Mouse (Mus musculus) thymus, adult 2 months (tissue): ENCODE data around the gene Fbn1. TPM values are rescaled to one million over a fixed set of nuclear protein-coding genes. Genes with fewer than 3 reads are reported as not detected.

Experiments used
- DNase-seq: peaks from one replicate; pipeline ENCODE4 v3.0.0; 2021
- H3K27ac ChIP-seq: fragments of 200-500 bp; 2 replicates; pipeline ENCODE4 v1.5.1; 2012; ENCODE audit warnings: low read length, control low read depth; ENCODE audit not compliant: control insufficient read depth, insufficient read depth
- H3K27me3 ChIP-seq: fragments of 200-500 bp; 2 replicates; pipeline ENCODE4 v1.6.1; 2012; ENCODE audit warnings: mild to moderate bottlenecking, low read length, moderate library complexity, mixed read lengths; ENCODE audit not compliant: control insufficient read depth, insufficient read depth
- H3K36me3 ChIP-seq: fragments of 200-500 bp; 2 replicates; pipeline ENCODE4 v1.6.1; 2012; ENCODE audit warnings: mild to moderate bottlenecking, low read length, moderate library complexity; ENCODE audit not compliant: control insufficient read depth, insufficient read depth
- H3K4me1 ChIP-seq: fragments of 200-500 bp; replicated peaks from 2 replicates; pipeline ENCODE4 v1.6.1; 2012; ENCODE audit warnings: low read length; ENCODE audit not compliant: control insufficient read depth, insufficient read depth
- H3K4me3 ChIP-seq: fragments of 200-500 bp; 2 replicates; pipeline ENCODE4 v1.5.1; 2012; ENCODE audit warnings: mild to moderate bottlenecking, low read length, control low read depth, moderate library complexity; ENCODE audit not compliant: control insufficient read depth, insufficient read depth
- CTCF ChIP-seq: fragments of 200-500 bp; IDR thresholded peaks from 2 replicates; pipeline ENCODE4 v1.5.1; 2012; ENCODE audit warnings: mild to moderate bottlenecking, control low read depth, low read length, moderate library complexity, borderline replicate concordance; ENCODE audit not compliant: control insufficient read depth, poor library complexity, insufficient read depth; ENCODE audit errors: extremely low read depth
- POLR2A ChIP-seq: fragments of 200-500 bp; IDR thresholded peaks from 2 replicates; pipeline ENCODE4 v1.6.1; 2012; ENCODE audit warnings: mild to moderate bottlenecking, low read length, control low read depth, moderate library complexity; ENCODE audit not compliant: control insufficient read depth, poor library complexity, insufficient read depth; ENCODE audit errors: extremely low read depth
- WGBS: fragments of 180-500 bp; shearing (Covaris S2); methylation state at CpG from one replicate; pipeline ENCODE4 v1.1.7; 2018; 5-methylcytosine and 5-hydroxymethylcytosine counted together
- polyA plus RNA-seq: library from polyadenylated mRNA; depleted of rRNA; stranded (reverse); fragments of >200 nt; gene quantifications from 2 replicates; pipeline ENCODE4 v1.2.3, GENCODE M21; 2012

Fbn1 gene
- polyA plus RNA-seq, 1 experiment = 4.5 TPM

GRCm38 (mm10) chr2:125471721-125472120 is 36.1 kb downstream of the Fbn1 start:
- H3K27ac ChIP-seq = no peak overlapping the region
- H3K36me3 ChIP-seq = no peaks in the 10 kb centered on the region
- no peak overlapping the region for H3K4me3 ChIP-seq
- DNase-seq = no peak
- no peaks in the 10 kb centered on the region for H3K4me1 ChIP-seq
- TF ChIP-seq POLR2A = no peak
- TF ChIP-seq CTCF = no peak
- 96% methylated on average over 4 of the region's 4 CpGs for WGBS
- H3K27me3 ChIP-seq = no peaks in the 10 kb centered on the region

GRCm38 (mm10) chr2:125470553-125471295 is 37.1 kb downstream of the Fbn1 start:
- no peak for TF ChIP-seq CTCF
- no peak for TF ChIP-seq POLR2A
- DNase-seq = no peak
- Histone ChIP-seq H3K27ac (no peak overlapping the region), H3K27me3 (no peaks in the 10 kb centered on the region), H3K36me3 (no peaks in the 10 kb centered on the region), H3K4me1 (no peaks in the 10 kb centered on the region), H3K4me3 (no peak overlapping the region)
- 54% methylated on average over 8 of the region's 8 CpGs for WGBS

GRCm38 (mm10) chr2:125464036-125464435 is 43.8 kb downstream of the Fbn1 start:
- Histone ChIP-seq H3K4me3 (no peak overlapping the region), H3K36me3 (no peaks in the 10 kb centered on the region), H3K27me3 (no peaks in the 10 kb centered on the region), H3K27ac (no peak overlapping the region), H3K4me1 (no peaks in the 10 kb centered on the region)
- WGBS = 55% methylated on average over 6 of the region's 6 CpGs
- DNase-seq = no peak
- TF ChIP-seq POLR2A (no peak), CTCF (no peak)

- Histone ChIP-seq H3K36me3 (no peaks in the 10 kb centered on the region), H3K27ac (no peak overlapping the region), H3K4me3 (no peak overlapping the region), H3K27me3 (no peaks in the 10 kb centered on the region), H3K4me1 (peaks cover 5% of the 10 kb centered on the region)
- DNase-seq = no peak
- TF ChIP-seq POLR2A (no peak), CTCF (no peak)
- WGBS = 91% methylated on average over 3 of the region's 3 CpGs
Observed at GRCm38 (mm10) chr2:125459087-125459486, 48.7 kb downstream of the Fbn1 start.

GRCm38 (mm10) chr2:125456059-125456789 is 51.6 kb downstream of the Fbn1 start:
- Histone ChIP-seq H3K4me1 (peaks cover 5% of the 10 kb centered on the region), H3K36me3 (no peaks in the 10 kb centered on the region), H3K4me3 (no peak overlapping the region), H3K27ac (no peak overlapping the region), H3K27me3 (no peaks in the 10 kb centered on the region)
- DNase-seq = peak; percentile 21
- 8% methylated on average over 15 of the region's 15 CpGs for WGBS
- TF ChIP-seq CTCF = no peak
- TF ChIP-seq POLR2A = no peak

GRCm38 (mm10) chr2:125454781-125455180 is 53.0 kb downstream of the Fbn1 start:
- Histone ChIP-seq H3K27me3 (no peaks in the 10 kb centered on the region), H3K36me3 (no peaks in the 10 kb centered on the region), H3K4me1 (peaks cover 5% of the 10 kb centered on the region), H3K4me3 (no peak overlapping the region), H3K27ac (no peak overlapping the region)
- no peak for DNase-seq
- TF ChIP-seq CTCF (no peak), POLR2A (no peak)
- WGBS = 88% methylated on average over 5 of the region's 5 CpGs
